Mouse (Mus musculus) midbrain, embryonic 16.5 days (tissue): ENCODE data around the gene Hk1. TPM values are rescaled to one million over a fixed set of nuclear protein-coding genes. Genes with fewer than 3 reads are reported as not detected.

Experiments
- polyA plus RNA-seq: library from polyadenylated mRNA; unstranded; fragments of >200 nt; fragmentation: Nextera tagmentation; extraction: Ambion mirVana; gene quantifications from 2 replicates; pipeline ENCODE4 v1.2.1, GENCODE M21; 2015

The Hk1 gene
- polyA plus RNA-seq, 1 experiment from 2014 or later: 155 TPM

Other genes starting within 250 kb of the Hk1 start
- gene Neurog3, start 246.8 kb downstream of the Hk1 start, polyA plus RNA-seq: not detected in 2 replicates
- gene Fam241b, start 236.0 kb downstream of the Hk1 start, polyA plus RNA-seq: 224 and 236 TPM in 2 replicates
- gene Tspan15, start 148.7 kb downstream of the Hk1 start, polyA plus RNA-seq: 19.4 and 23.2 TPM in 2 replicates
- not detected in 2 replicates for gene Tacr2, start 127.5 kb downstream of the Hk1 start, polyA plus RNA-seq
- 0.37 and 0.51 TPM in 2 replicates for gene Hkdc1, start 42.6 kb upstream of the Hk1 start, polyA plus RNA-seq
- gene 4930507D05Rik, start 69.6 kb upstream of the Hk1 start, polyA plus RNA-seq: 1.2 and 1.4 TPM in 2 replicates
- 18.6 and 19.4 TPM in 2 replicates for gene Supv3l1, start 69.8 kb upstream of the Hk1 start, polyA plus RNA-seq
- 55.9 and 59.0 TPM in 2 replicates for gene Vps26a, start 106.9 kb upstream of the Hk1 start, polyA plus RNA-seq
- 9.4 and 9.6 TPM in 2 replicates for gene Srgn, start 147.5 kb upstream of the Hk1 start, polyA plus RNA-seq
- 72.0 and 72.9 TPM in 2 replicates for gene Kif1bp, start 198.5 kb upstream of the Hk1 start, polyA plus RNA-seq
- 14.2 and 14.9 TPM in 2 replicates for gene Ddx21, start 222.4 kb upstream of the Hk1 start, polyA plus RNA-seq